In the genomic region with DNA sequence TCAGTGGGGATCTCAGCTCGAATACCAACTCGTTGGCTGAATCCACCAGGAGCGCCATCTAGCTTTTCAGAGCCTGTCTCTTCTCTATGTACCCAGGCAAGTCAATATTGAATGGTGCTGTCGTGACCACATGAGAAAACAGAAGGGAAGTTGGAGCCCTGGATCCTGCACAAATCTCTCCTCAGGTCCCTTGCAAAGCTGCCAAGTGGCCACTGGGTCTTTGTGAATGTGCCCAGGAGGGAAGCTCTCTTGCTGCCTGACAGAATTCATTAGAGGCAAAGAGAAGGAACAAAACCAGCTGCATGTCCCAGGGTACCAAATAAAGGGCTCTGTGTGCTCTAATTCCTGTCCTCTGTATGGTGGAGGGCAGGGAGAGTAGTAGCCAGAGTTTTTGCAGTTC, we compare ENCODE assay signal across 8 mouse cellular contexts. TPM values are rescaled to one million over a fixed set of nuclear protein-coding genes. Genes with fewer than 3 reads are reported as not detected.
A peak's percentile ranks its signal among the peaks of the same experiment; 100 is the strongest.
DNase-seq lines count a peak whose midpoint lies in the region; ATAC-seq and TF ChIP-seq lines count a peak whose summit lies in the region.

No protein-coding gene starts in this region.

- ATAC-seq in heart, postnatal 0 days (ENCODE audit: insufficient read depth, low read depth): no peak
- ATAC-seq in hindbrain, embryonic 16.5 days: peak; percentile 95
- peak; percentile 56 for ATAC-seq in midbrain, embryonic 15.5 days (replicated peaks)
- no peak for ATAC-seq in megakaryocyte progenitor cell, adult 5-6 weeks (replicated peaks; ENCODE audit: poor library complexity)

- no peaks in the 10 kb centered on the region for H3K27me3 ChIP-seq in heart, postnatal 0 days (ENCODE audit: control insufficient read depth, insufficient read depth, low read length)
- H3K27me3 ChIP-seq in hindbrain, embryonic 16.5 days (replicated peaks; ENCODE audit: control insufficient read depth, insufficient read depth, low read length): no peaks in the 10 kb centered on the region
- no peaks in the 10 kb centered on the region for H3K27me3 ChIP-seq in midbrain, embryonic 15.5 days (replicated peaks)

- TF ChIP-seq CTCF in heart, postnatal 0 days (IDR thresholded peaks at IDR 0.05; ENCODE audit: low read depth): peak; percentile 11; the same call in 1 of the 2 replicates

- no peaks in the 10 kb centered on the region for H3K36me3 ChIP-seq in heart, postnatal 0 days (replicated peaks; ENCODE audit: control insufficient read depth, insufficient read depth, low read length)
- no peaks in the 10 kb centered on the region for H3K36me3 ChIP-seq in hindbrain, embryonic 16.5 days (ENCODE audit: control insufficient read depth, insufficient read depth, low read length)
- H3K36me3 ChIP-seq in midbrain, embryonic 15.5 days (replicated peaks): no peaks in the 10 kb centered on the region

- intact Hi-C loops in heart, postnatal 36 days (cut with DNase I): no loop called here

- TF ChIP-seq EP300 in heart, postnatal 0 days (IDR thresholded peaks at IDR 0.05; ENCODE audit: low read depth): no peak

- no peak overlapping the region for H3K9ac ChIP-seq in heart, postnatal 0 days (replicated peaks; ENCODE audit: low read depth, low read length)
- no peak overlapping the region for H3K9ac ChIP-seq in hindbrain, embryonic 16.5 days (ENCODE audit: low read depth, low read length)
- H3K9ac ChIP-seq in midbrain, embryonic 15.5 days: no peak overlapping the region

- H3K4me3 ChIP-seq in heart, postnatal 0 days (ENCODE audit: low read depth, low read length): no peak overlapping the region
- no peak overlapping the region for H3K4me3 ChIP-seq in hindbrain, embryonic 16.5 days (ENCODE audit: low read length)
- no peak overlapping the region for H3K4me3 ChIP-seq in midbrain, embryonic 15.5 days

- no peak overlapping the region for H3K4me2 ChIP-seq in heart, postnatal 0 days (ENCODE audit: low read depth, low read length)
- H3K4me2 ChIP-seq in hindbrain, embryonic 16.5 days (ENCODE audit: low read length): no peak overlapping the region
- no peak overlapping the region for H3K4me2 ChIP-seq in midbrain, embryonic 15.5 days

- no peaks in the 10 kb centered on the region for H3K9me3 ChIP-seq in heart, postnatal 0 days (replicated peaks; ENCODE audit: control insufficient read depth, low read length)
- H3K9me3 ChIP-seq in hindbrain, embryonic 16.5 days (ENCODE audit: control insufficient read depth, low read length): no peaks in the 10 kb centered on the region
- H3K9me3 ChIP-seq in midbrain, embryonic 15.5 days: no peaks in the 10 kb centered on the region

- H3K27ac ChIP-seq in heart, postnatal 0 days (ENCODE audit: low read depth): no peak overlapping the region
- H3K27ac ChIP-seq in hindbrain, embryonic 16.5 days (ENCODE audit: low read depth, low read length): peak overlapping the region; percentile 40; the same call in 1 of the 2 replicates
- no peak overlapping the region for H3K27ac ChIP-seq in midbrain, embryonic 15.5 days

- 76% methylated on average over 4 of the region's 4 CpGs for WGBS in heart, postnatal 0 days
- WGBS in hindbrain, embryonic 16.5 days: 49% methylated on average over 4 of the region's 4 CpGs
- 38% methylated on average over 4 of the region's 4 CpGs for WGBS in midbrain, embryonic 15.5 days

- H3K4me1 ChIP-seq in heart, postnatal 0 days (ENCODE audit: control insufficient read depth, insufficient read depth): no peaks in the 10 kb centered on the region
- H3K4me1 ChIP-seq in hindbrain, embryonic 16.5 days (ENCODE audit: control insufficient read depth, insufficient read depth, low read depth, low read length): no peaks in the 10 kb centered on the region
- 0 out of 2 replicates have a peak, but pooled peaks cover 4% of the 10 kb centered on the region for H3K4me1 ChIP-seq in midbrain, embryonic 15.5 days

- DNase-seq in heart, postnatal 0 days (ENCODE audit: low spot score): no peak
- no peak for DNase-seq in heart, postnatal 36 days
- DNase-seq in cerebellum, adult 9-10 months: peak; percentile 5
- DNase-seq in lung, postnatal 14 days: no peak
- DNase-seq in lung, adult 18-20 months: no peak

RNA-seq across cellular contexts. Expression of gene Tgfb2, which starts 50.7 kb away (rescaled TPM):
- total RNA-seq in heart, postnatal 0 days (2014; rRNA removed; ENCODE audit: low replicate concordance): 14.8 and 17.7 TPM in 2 replicates
- polyA plus RNA-seq in heart, postnatal 0 days (2015; fragmentation: Nextera tagmentation; extraction: Ambion mirVana): 19.9 and 21.0 TPM in 2 replicates
- total RNA-seq in heart, postnatal 36 days (2021): 1 to 10 TPM; 4.2 to 8.1 TPM
- polyA plus RNA-seq in hindbrain, embryonic 16.5 days (2015; fragmentation: Nextera tagmentation; extraction: Ambion mirVana): 35.7 and 36.2 TPM in 2 replicates
- 14.5 and 15.6 TPM in 2 replicates for polyA plus RNA-seq in midbrain, embryonic 15.5 days (2015; fragmentation: Nextera tagmentation; extraction: Ambion mirVana)
- 0.05 and 0.12 TPM in 2 replicates for total RNA-seq in megakaryocyte progenitor cell, adult 5-6 weeks (2015)
- 0.44 TPM in 1 of 2 replicates, not detected in the other for total RNA-seq in megakaryocyte progenitor cell, adult 5-6 weeks (2017)

Comparison
In these comparisons a context has a peak if more than half of its experiments do, and no peak if none do; other contexts are left out.
1. ATAC-seq: peak in hindbrain, embryonic 16.5 days (single experiment) and midbrain, embryonic 15.5 days (single experiment); none in heart, postnatal 0 days (single experiment) and megakaryocyte progenitor cell, adult 5-6 weeks (single experiment).